ENCODE assay signal across 16 mouse cellular contexts in the genomic region with DNA sequence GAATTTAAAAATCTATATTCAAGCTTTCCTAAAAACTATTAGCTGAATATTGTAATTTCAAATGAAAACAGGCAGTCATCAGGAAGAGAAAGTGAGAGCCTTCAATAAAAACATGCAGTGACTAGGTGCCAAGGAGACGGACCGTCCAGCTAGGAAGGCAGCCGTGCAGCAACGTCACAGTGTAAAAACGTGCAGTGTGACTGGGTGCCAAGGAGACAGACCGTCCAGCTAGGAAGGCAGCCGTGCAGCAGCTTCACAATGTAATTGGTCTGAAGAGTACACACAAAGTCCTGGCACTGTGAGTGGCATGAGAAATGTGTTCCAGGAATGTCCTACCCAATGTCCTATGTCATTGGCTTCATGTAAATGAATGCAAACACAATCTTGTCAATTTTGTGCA.
"Had no signal": no experiment of that assay in that cellular context is flagged by ENCODE, and none has a peak within 500 bp of the region (broad histone marks: within the 10 kb centered on the region; RNA-seq: fewer than 3 reads in every experiment).

No protein-coding gene starts in this region.

- DNase-seq: kidney, adult 2 months; kidney, postnatal 25 days; layer of hippocampus, adult 9-11 months; layer of hippocampus, postnatal 36 days; right cerebral cortex, postnatal 14 days; thymus, adult 2 months; thymus, postnatal 25 days had no signal

- H3K27me3 ChIP-seq: kidney, embryonic 15.5 days; limb, embryonic 13.5 days; megakaryocyte, embryonic 14.5 days; midbrain, embryonic 12.5 days; stomach, embryonic 15.5 days had no signal

- H3K27ac ChIP-seq: kidney, embryonic 15.5 days; limb, embryonic 13.5 days; liver, embryonic 14.5 days; macrophage; midbrain, embryonic 12.5 days; stomach, embryonic 15.5 days had no signal

- H3K4me1 ChIP-seq: kidney, embryonic 15.5 days; limb, embryonic 13.5 days; midbrain, embryonic 12.5 days; stomach, embryonic 15.5 days had no signal

- ATAC-seq: intestine, embryonic 16.5 days; midbrain, embryonic 16.5 days had no signal

- H3K4me3 ChIP-seq: kidney, embryonic 15.5 days; limb, embryonic 13.5 days; megakaryocyte, embryonic 14.5 days; midbrain, embryonic 12.5 days; stomach, embryonic 15.5 days had no signal

- H3K9me3 ChIP-seq: kidney, embryonic 15.5 days; limb, embryonic 13.5 days; megakaryocyte, embryonic 14.5 days; midbrain, embryonic 12.5 days; stomach, embryonic 15.5 days had no signal

- H3K4me2 ChIP-seq: kidney, embryonic 15.5 days; limb, embryonic 13.5 days; midbrain, embryonic 12.5 days; stomach, embryonic 15.5 days had no signal

- H3K9ac ChIP-seq: kidney, embryonic 15.5 days; limb, embryonic 13.5 days; liver, embryonic 14.5 days; midbrain, embryonic 12.5 days; stomach, embryonic 15.5 days had no signal
